Mouse (Mus musculus): Measurements from ENCODE around the gene Znrd1.

- 0 out of 2 replicates have a peak, but pooled peaks have one; percentile 7 for TF ChIP-seq CTCF (IDR thresholded peaks at IDR 0.05; ENCODE audit: low read depth)
- no peak for TF ChIP-seq EP300 (IDR thresholded peaks at IDR 0.05; ENCODE audit: low read depth)
Observed at GRCm38 (mm10) chr17:36944121-36944775, 14.1 kb downstream of the Znrd1 start.

Data from liver, postnatal 0 days (tissue).